Mouse (Mus musculus): Measurements from ENCODE around the gene Tmem69. TPM values are rescaled to one million over a fixed set of nuclear protein-coding genes. Genes with fewer than 3 reads are reported as not detected.

Gene Tmem69
- 21.4 and 21.5 TPM in 2 replicates for polyA plus RNA-seq (2015; fragmentation: Nextera tagmentation; extraction: Ambion mirVana)

- Histone ChIP-seq H3K36me3 (peaks cover 8% of the 10 kb centered on the region), H3K4me1 (replicated peaks) (peaks cover 25% of the 10 kb centered on the region), H3K4me2 (peak within 1 kb of the TSS; percentile 82), H3K9ac (peak within 1 kb of the TSS; percentile 63), H3K4me3 (peak within 1 kb of the TSS; percentile 67), H3K27me3 (no peaks in the 10 kb centered on the region), H3K9me3 (no peaks in the 10 kb centered on the region), H3K27ac (replicated peaks) (peak within 1 kb of the TSS; percentile 97)
- no peak for ATAC-seq (ENCODE audit: low FRiP score, low read depth)
- WGBS = 5% methylated on average over 23 of the region's 23 CpGs
Observed at GRCm38 (mm10) chr4:116555413-116556300, at the start of gene Tmem69. Gene Tmem69, minus strand, starts transcription at chr4:116555936.

- Histone ChIP-seq H3K9ac (peak overlapping the region; percentile 69), H3K4me1 (replicated peaks) (peaks cover 19% of the 10 kb centered on the region), H3K27ac (replicated peaks) (peak overlapping the region; percentile 83), H3K9me3 (no peaks in the 10 kb centered on the region), H3K4me2 (peak overlapping the region; percentile 86), H3K27me3 (no peaks in the 10 kb centered on the region), H3K36me3 (peaks cover 32% of the 10 kb centered on the region), H3K4me3 (peak overlapping the region; percentile 61)
- under 1% methylated on average over 50 of the region's 50 CpGs for WGBS
- ATAC-seq (ENCODE audit: low FRiP score, low read depth) = peak; percentile 97
Observed at GRCm38 (mm10) chr4:116596978-116597881, 41.5 kb upstream of the Tmem69 start.

DNA sequence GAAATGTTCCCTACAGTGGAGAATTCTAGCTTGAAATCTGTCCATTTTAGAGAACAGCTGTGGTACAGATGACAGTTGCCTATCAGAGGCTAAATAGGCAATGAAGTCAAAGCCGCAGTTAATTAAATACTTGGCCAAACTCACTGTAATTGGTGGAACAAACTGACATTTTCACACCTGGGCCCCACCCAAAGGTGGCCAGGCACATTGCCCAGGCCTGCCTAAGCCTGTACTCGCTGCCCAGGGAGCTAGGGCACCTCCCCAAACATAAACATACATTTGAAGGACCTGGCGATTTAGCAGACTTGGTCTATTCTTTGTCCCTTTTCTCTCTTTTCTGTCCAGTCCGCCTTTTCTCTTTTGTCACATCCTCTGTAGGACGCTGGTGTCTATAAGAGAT, 40.6 kb upstream of the Tmem69 start, which contains the start of gene Ccdc17:
Ccdc17 (plus strand) TSS at position 276 of the 400 bp plus-strand sequence.
- Histone ChIP-seq H3K4me1 (replicated peaks) (peaks cover 19% of the 10 kb centered on the region), H3K4me2 (peak within 1 kb of the TSS; percentile 86), H3K9ac (peak within 1 kb of the TSS; percentile 69), H3K27ac (replicated peaks) (peak within 1 kb of the TSS; percentile 83), H3K27me3 (no peaks in the 10 kb centered on the region), H3K9me3 (no peaks in the 10 kb centered on the region), H3K4me3 (peak within 1 kb of the TSS; percentile 61), H3K36me3 (peaks cover 32% of the 10 kb centered on the region)
- ATAC-seq (ENCODE audit: low FRiP score, low read depth) = no peak
- WGBS = 33% methylated on average over 5 of the region's 5 CpGs

GRCm38 (mm10) chr4:116595793-116596192, 40.1 kb upstream of the Tmem69 start:
- H3K9ac ChIP-seq = no peak overlapping the region
- 82% methylated on average over 8 of the region's 8 CpGs for WGBS
- H3K4me1 ChIP-seq (replicated peaks) = peaks cover 19% of the 10 kb centered on the region
- no peak overlapping the region for H3K4me3 ChIP-seq
- H3K27me3 ChIP-seq = no peaks in the 10 kb centered on the region
- no peak for ATAC-seq (ENCODE audit: low FRiP score, low read depth)
- H3K9me3 ChIP-seq = no peaks in the 10 kb centered on the region
- H3K4me2 ChIP-seq = peak overlapping the region; percentile 86; the same call in 1 of the 2 replicates
- H3K36me3 ChIP-seq = peaks cover 32% of the 10 kb centered on the region
- no peak overlapping the region for H3K27ac ChIP-seq (replicated peaks)

GRCm38 (mm10) chr4:116558151-116558882, 2.6 kb upstream of the Tmem69 start:
- peaks cover 4% of the 10 kb centered on the region; the same call in 1 of the 2 replicates for H3K36me3 ChIP-seq
- no peaks in the 10 kb centered on the region for H3K9me3 ChIP-seq
- WGBS = 5% methylated on average over 15 of the region's 15 CpGs
- H3K4me1 ChIP-seq (replicated peaks) = peaks cover 25% of the 10 kb centered on the region
- H3K4me3 ChIP-seq = peak overlapping the region; percentile 67
- no peak overlapping the region; the same call in 1 of the 2 replicates for H3K27ac ChIP-seq (replicated peaks)
- ATAC-seq (ENCODE audit: low FRiP score, low read depth) = no peak
- peak overlapping the region; percentile 82 for H3K4me2 ChIP-seq
- no peaks in the 10 kb centered on the region for H3K27me3 ChIP-seq
- H3K9ac ChIP-seq = peak overlapping the region; percentile 63

- H3K36me3 ChIP-seq = peaks cover 8% of the 10 kb centered on the region
- peak within 1 kb of the TSS; percentile 63 for H3K9ac ChIP-seq
- WGBS = under 1% methylated on average over 64 of the region's 78 CpGs
- peak; percentile 95 for ATAC-seq (ENCODE audit: low FRiP score, low read depth)
- peak within 1 kb of the TSS; percentile 97 for H3K27ac ChIP-seq (replicated peaks)
- no peaks in the 10 kb centered on the region for H3K9me3 ChIP-seq
- H3K27me3 ChIP-seq = no peaks in the 10 kb centered on the region
- peaks cover 25% of the 10 kb centered on the region for H3K4me1 ChIP-seq (replicated peaks)
- H3K4me2 ChIP-seq = peak within 1 kb of the TSS; percentile 82
- peak within 1 kb of the TSS; percentile 67 for H3K4me3 ChIP-seq
Observed at GRCm38 (mm10) chr4:116557306-116558121, 1.8 kb upstream of the Tmem69 start, which contains the start of gene Gpbp1l1. Gene Gpbp1l1, plus strand, starts transcription at chr4:116557658.

DNA sequence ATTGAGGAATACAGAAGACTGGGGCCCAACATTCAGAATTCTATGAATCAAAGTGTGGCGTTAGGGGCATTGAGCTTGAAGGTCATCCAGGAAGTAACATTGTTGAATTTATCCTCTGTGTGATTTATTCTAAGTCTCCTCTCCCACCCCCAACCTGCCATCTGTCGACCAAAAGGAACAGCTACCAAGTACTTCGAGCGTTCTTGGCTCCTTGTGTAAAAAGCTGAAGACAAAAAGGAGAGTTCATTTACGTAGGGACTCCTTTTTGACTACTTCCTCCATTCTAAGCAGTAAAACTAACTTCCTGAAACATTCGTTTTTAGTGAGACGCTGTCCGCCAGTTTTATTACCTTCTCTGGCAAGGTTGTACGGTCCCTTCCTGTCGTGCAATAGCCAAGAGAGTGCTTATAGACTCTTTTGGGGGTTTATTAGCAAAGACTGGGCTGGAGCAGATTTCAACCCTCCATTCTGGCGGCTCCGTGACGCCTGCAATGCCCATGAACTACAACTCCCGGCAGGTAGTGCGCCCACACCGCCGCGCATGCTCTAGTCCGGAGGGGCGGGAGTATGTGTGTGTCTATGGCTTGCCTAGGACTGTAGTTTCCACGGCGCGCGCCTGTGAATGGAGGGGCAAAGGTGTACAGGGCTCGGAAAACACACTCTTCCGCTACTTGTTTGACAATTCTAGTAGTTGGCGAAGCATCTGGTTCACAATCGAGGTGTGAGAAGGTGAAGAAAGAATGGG, 997 bp upstream of the Tmem69 start:
- peak; percentile 96 for ATAC-seq (ENCODE audit: low FRiP score, low read depth)
- H3K27me3 ChIP-seq = no peaks in the 10 kb centered on the region
- H3K36me3 ChIP-seq = peaks cover 8% of the 10 kb centered on the region
- peak overlapping the region; percentile 63 for H3K9ac ChIP-seq
- H3K4me2 ChIP-seq = peak overlapping the region; percentile 82
- H3K27ac ChIP-seq (replicated peaks) = peak overlapping the region; percentile 97
- no peaks in the 10 kb centered on the region for H3K9me3 ChIP-seq
- H3K4me1 ChIP-seq (replicated peaks) = peaks cover 25% of the 10 kb centered on the region
- peak overlapping the region; percentile 67 for H3K4me3 ChIP-seq
- WGBS = under 1% methylated on average over 28 of the region's 28 CpGs

- Histone ChIP-seq H3K9me3 (no peaks in the 10 kb centered on the region), H3K4me1 (replicated peaks) (peaks cover 12% of the 10 kb centered on the region), H3K36me3 (peaks cover 8% of the 10 kb centered on the region), H3K27me3 (no peaks in the 10 kb centered on the region), H3K4me3 (no peak overlapping the region), H3K4me2 (no peak overlapping the region), H3K27ac (replicated peaks) (no peak overlapping the region), H3K9ac (no peak overlapping the region)
- WGBS = 85% methylated on average over 3 of the region's 3 CpGs
- no peak for ATAC-seq (ENCODE audit: low FRiP score, low read depth)
Observed at GRCm38 (mm10) chr4:116553035-116553434, 2.7 kb downstream of the Tmem69 start.

GRCm38 (mm10) chr4:116550432-116550831, 5.3 kb downstream of the Tmem69 start:
- H3K9ac ChIP-seq = no peak overlapping the region
- H3K36me3 ChIP-seq = peaks cover 8% of the 10 kb centered on the region
- H3K4me1 ChIP-seq (replicated peaks) = peaks cover 7% of the 10 kb centered on the region
- H3K27ac ChIP-seq (replicated peaks) = no peak overlapping the region
- H3K4me3 ChIP-seq = no peak overlapping the region
- no peak for ATAC-seq (ENCODE audit: low FRiP score, low read depth)
- no peaks in the 10 kb centered on the region for H3K9me3 ChIP-seq
- H3K27me3 ChIP-seq = no peaks in the 10 kb centered on the region
- 97% methylated on average over 1 of the region's 1 CpGs for WGBS
- no peak overlapping the region for H3K4me2 ChIP-seq

- peaks cover 15% of the 10 kb centered on the region for H3K36me3 ChIP-seq
- H3K4me2 ChIP-seq = no peak overlapping the region
- H3K27me3 ChIP-seq = no peaks in the 10 kb centered on the region
- no peaks in the 10 kb centered on the region for H3K9me3 ChIP-seq
- WGBS = 91% methylated on average over 3 of the region's 3 CpGs
- no peak overlapping the region for H3K9ac ChIP-seq
- no peak for ATAC-seq (ENCODE audit: low FRiP score, low read depth)
- no peaks in the 10 kb centered on the region for H3K4me1 ChIP-seq (replicated peaks)
- no peak overlapping the region for H3K27ac ChIP-seq (replicated peaks)
- no peak overlapping the region for H3K4me3 ChIP-seq
Observed at GRCm38 (mm10) chr4:116537737-116538136, 18.0 kb downstream of the Tmem69 start.
